Mouse (Mus musculus) G1E (cell line): ENCODE results near the gene Asb4.

Source experiments
- CTCF ChIP-seq: IDR thresholded peaks from 2 replicates; pipeline ENCODE4 v1.5.1; 2012; ENCODE audit warnings: low read depth, low read length, inconsistent platforms, mixed read lengths
- GATA1 ChIP-seq: IDR thresholded peaks from 2 replicates; pipeline ENCODE4 v1.6.1; 2012; ENCODE audit warnings: borderline replicate concordance, low read length, inconsistent platforms, mixed read lengths
- GATA2 ChIP-seq: IDR thresholded peaks from 2 replicates; pipeline ENCODE4 v1.6.1; 2012; ENCODE audit warnings: low read depth, low read length, inconsistent platforms, borderline replicate concordance
- POLR2AphosphoS5 ChIP-seq: IDR thresholded peaks from 2 replicates; pipeline ENCODE4 v1.6.1; 2012; ENCODE audit warnings: low read depth, low read length, inconsistent platforms; ENCODE audit not compliant: insufficient replicate concordance
- TAL1 ChIP-seq: conservative IDR thresholded peaks from 2 replicates; pipeline ENCODE4 v1.6.1; 2012; ENCODE audit warnings: low read depth, low read length, inconsistent platforms, mixed read lengths

DNA sequence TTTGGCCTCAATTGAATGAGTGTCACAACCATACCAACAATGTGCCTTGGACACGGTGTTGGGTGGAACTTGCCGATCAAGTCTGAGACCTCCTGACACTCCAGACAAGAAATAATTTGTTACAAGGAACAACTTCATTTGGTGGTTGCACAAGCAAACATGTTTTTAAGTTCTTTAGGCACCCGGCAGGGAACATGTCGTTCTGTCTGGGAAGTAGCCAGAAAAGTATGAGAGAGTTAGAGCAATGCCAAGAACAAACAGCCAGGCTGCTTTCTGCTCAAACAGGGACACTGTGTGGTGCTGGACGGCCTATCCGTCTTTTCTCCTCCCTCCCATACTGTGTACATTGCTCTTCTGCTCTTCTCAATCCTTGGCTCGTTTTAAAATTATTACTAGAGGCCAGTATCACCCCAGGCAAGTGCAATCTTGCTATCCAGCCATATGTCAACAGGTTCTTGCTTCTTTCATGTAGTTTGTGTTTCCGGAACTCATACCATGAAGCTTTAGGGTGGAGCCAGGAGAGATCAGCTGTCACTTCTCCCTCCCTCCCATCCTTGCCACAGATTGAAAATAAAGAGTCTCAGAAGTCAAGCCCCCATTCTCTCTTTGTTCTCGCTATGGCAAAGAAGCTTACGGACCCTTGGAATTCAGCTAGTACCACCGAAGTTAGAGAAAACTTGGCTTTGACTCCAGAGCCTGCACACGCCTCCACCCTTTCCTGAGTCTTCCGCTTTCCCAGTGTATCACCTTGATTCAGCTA lies 60.1 kb downstream of the Asb4 start:
- TF ChIP-seq CTCF (no peak), GATA1 (no peak), TAL1 (no peak), POLR2AphosphoS5 (no peak), GATA2 (no peak)
